Mouse (Mus musculus): ENCODE results near the gene Aldh6a1.

The Aldh6a1 gene
- long read RNA-seq, experiment 1, transcript Aldh6a1-201 (12 exons, 3,399 nt): major isoform, 65 of 83 reads
- long read RNA-seq, experiment 1, partial matches to known transcripts: 13 of 83 reads
- long read RNA-seq, experiment 1, other reads (novel, unspliced or antisense): 5 of 83 reads
- long read RNA-seq, experiment 2, transcript Aldh6a1-201 (12 exons, 3,399 nt): major isoform, 34 of 49 reads
- long read RNA-seq, experiment 2, partial matches to known transcripts: 5 of 49 reads
- long read RNA-seq, experiment 2, other reads (novel, unspliced or antisense): 10 of 49 reads

DNA sequence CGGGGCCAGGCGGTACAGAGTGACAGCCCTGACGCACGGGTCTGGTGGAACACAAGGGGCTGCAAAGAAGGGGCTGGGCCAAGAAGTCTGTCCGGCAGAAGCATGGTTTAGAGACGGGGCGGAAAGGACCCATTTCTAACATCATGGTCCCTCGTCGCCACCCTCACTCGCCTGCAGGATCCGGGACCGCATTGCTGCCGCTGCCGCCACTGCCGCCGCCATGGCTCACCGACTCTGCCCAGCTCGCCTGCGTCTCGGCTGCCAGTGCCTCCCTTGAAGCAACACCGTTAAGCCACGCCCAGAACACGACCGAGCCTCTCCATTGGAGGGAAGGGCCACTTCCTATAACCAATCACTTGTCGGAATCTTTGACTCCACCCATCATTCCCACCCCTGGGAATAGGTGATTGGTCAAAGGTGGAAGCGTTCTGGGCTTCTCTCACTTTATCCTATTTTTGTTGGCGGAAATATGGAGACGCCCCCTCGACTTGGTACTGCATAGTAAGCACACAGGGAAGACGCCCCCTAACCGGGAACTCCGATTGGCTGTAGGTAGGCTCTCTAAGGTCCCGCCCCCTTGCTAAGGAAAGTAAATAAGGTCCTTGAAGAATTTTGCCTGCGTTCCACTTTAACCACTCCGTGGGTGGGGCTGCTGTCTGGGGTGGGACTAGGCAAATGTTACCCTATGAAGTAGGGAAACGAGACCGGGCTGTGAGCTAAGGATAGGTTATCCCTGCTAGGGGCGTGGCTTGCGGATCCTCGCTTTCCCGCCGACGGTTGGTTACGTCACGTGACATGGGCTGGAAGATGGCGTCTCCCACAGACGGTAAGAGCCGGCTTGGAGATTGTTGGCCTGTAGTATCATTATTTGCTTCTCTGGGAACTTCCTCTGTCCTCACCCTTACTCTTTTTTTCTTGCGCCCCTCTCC, at the start of gene Aldh6a1, which contains the start of gene Lin52:
Gene Aldh6a1 (minus strand): TSS at position 287 of the 929 bp plus-strand sequence.
Gene Lin52 (plus strand): TSS at position 705 of the 929 bp plus-strand sequence.
- intact Hi-C loops (cut with DNase I): no loop called here

DNA sequence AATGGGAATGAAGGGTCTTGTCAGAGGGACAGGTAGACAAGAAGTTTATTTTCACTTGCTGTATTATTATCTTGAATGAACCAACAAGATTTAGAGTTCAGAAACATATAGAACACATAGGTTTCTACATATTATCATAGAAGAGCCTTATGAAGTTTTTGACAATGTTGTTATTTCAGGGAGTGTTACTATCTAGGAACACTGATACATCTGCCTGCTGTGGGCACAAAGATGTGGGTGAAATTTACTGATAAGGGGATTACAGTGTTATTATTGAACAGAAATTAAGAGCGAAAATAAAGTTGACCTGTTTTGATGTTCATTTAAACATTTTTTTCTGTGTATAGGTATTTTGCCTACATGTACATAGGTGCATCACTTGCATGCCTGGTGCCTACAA, 46.0 kb upstream of the Aldh6a1 start:
- intact Hi-C loops (cut with DNase I): no loop called here

DNA sequence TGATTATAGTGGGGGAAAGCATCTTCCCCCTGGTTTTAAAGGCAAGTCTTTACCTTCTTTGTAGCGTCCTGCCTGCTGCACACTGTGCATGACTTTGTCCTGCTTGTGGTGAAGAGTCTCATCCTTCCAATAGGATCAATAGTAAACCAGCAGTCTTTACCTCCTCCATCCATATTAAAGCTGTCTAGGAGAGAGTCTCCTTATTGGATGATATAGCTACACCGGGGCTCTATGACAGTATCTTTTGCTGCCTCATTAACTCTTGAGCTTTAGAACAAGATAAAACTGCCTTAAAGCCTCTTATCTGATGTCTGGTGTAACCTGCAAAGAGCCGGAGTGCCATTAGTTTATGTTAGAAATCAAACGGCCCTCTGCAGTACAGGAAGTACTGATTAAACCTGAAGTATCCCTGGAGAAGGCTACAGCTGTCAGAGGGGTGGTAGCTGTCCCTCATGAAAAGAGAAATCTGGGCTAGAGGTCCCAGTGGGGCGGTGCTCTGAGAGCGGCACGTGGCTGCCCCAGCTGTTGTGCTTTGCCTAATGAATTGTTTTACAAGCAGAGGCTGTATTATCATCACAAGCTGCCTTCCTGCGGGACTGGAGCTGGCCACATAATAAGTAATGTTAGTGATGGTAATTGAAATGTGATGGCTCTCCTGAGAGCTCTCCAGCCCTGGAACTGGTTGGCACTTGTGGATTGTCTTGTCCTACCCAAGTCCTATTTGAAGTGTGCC, 36.7 kb upstream of the Aldh6a1 start:
- intact Hi-C loops (cut with DNase I): no loop called here

DNA sequence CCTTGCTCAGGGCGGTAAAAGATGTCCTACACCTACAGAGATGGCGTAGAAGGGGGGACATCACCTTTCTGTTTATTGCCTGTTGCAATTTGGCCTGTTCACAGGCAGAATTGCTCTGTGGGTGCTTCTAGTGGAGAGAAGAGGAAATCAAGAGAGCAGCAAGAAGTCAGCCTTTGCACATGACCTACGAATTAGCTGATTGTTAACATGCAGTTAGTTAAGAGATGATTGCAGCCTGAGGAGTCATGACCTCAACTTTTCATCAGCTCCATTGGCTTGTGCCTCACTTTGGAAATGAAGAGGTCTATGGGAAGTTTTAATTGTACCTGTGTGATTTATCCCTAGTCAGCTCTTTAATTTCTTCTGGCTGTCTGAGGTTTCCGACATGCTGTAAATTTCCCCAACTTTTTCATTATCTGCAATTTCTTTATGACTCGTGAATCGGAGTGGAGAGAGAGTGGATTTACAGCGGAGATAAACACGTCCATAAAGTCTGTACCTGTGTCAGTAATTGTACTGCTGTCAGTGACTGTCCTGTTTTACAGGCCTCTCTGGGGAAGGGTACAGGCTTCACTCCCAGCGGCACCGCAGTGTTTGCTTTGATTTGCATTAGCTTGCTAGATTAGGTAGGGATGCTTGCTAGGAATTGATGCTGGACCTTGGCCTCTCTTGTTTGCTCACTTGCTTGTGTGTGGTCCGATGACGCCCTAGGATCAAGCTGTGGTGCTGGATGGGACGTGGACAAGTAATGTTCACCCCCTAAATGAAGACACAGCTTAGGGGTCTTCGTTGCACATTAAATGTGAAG, 32.2 kb upstream of the Aldh6a1 start:
- intact Hi-C loops (cut with DNase I): no loop called here

DNA sequence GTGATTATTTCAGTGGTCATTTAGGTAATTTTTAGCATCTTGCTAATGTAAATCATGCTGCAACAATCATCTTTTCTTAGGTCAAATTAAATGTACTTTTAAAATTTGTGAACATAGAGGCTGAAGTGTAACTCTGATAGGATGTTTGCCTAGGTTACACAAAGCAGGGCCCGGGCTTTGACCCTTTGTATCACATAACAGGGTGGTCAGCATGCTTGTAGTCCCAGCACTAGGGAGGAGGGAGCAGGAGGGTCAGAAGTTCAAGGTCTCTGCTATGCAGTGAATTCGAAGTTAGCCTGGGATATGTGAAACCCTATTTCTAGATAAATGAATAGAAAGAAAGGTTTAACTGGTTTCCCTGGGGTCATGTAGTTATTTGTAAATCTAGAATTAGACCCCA, 30.4 kb upstream of the Aldh6a1 start:
- intact Hi-C loops (cut with DNase I): no loop called here

DNA sequence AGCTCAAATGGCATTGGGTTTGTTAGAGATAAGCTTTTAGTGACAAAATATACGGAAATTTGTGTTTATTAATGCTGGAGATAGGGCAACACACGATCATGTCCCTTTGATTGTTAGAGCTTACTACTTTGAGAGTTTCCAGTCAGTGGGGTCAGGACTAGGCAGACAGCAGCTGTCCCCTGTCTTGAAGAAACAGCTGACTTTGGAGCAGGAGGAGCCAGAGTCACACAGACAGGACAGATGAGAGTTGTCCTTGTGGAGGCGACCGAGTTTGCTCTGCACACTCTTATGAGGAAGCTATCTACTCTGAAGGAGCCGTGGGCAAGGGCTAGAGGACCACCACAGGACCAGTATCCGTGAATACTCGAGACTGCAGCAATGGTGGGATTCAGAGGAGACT, 28.1 kb upstream of the Aldh6a1 start:
- intact Hi-C loops (cut with DNase I): no loop called here

DNA sequence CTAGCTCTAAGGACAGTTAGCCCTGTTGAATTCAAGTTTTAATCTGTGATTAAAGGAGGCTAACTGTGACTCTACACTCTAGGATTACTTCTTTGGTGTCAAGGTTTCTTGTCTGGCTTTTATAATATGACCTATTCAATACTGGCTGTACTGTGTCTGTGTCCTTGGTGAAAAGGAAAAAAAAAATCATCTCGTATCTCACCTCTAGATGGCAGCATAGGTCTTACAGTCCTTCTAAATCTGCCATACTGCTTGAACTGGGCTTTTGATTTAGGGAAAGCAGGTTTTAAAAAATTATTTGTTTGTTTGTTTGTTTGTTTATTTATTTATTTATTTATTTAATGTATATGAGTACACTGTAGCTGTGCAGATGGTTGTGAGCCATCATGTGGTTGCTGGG, 17.9 kb upstream of the Aldh6a1 start:
- intact Hi-C loops (cut with DNase I): loop anchor here (2.0 kb wide), 1 partner anchor 120 kb away; no protein-coding TSS in a partner anchor

DNA sequence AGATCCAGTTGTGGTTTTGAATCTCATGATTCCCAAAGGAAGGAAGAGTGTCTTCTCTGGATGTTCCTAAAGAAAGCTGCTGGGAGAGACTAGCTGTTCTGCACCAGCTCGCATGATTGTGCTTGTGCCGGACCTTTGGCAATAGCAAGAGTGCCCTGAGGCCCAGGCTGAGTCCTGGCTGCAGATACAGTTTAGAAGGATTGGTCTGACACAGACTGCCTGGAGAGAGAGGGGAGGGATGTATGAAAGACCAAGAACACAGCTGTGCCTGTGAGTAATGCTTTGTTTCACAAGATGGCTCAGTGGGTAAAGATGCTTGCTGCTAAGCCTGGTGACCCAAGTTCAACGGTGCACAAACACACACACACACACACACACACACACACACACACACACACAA, 12.1 kb upstream of the Aldh6a1 start:
- intact Hi-C loops (cut with DNase I): no loop called here

DNA sequence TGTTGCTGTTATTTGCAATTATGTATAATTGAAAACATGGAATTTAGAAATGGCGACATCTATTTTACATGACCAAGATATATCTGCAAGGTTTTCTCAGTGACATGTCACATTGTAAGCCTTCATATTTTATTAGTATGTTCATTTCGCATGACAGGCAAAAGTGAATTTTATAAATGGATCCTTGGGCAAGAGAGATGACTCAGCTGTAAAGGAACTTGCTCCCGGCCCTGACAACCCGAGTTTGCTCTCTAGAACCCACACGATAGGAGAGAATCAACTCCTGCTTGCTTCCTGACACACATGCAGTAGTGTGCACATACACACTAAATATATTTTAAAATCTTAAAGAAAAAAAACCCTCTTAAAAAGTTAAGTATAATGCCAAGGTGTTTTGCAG, 10.6 kb upstream of the Aldh6a1 start:
- intact Hi-C loops (cut with DNase I): no loop called here

DNA sequence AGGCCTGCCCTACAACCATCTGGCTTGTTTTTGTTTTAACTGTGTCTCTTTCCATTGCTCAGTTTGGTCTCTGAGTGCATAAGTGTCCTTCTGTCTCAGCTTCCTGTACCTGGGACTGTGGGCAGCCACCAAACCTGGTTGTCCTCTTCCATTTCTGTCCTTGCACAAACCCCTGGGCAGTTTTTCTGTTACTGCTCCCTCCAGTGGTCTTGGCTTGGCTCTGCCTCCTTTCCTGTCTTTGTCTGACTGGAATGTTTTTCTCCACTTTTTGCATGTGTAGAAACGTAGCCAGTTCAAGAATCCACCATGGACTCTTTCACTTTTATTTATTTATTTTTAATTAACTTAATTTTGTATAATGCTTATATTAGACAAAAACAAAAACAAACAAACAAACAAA, 9.0 kb upstream of the Aldh6a1 start:
- intact Hi-C loops (cut with DNase I): no loop called here

DNA sequence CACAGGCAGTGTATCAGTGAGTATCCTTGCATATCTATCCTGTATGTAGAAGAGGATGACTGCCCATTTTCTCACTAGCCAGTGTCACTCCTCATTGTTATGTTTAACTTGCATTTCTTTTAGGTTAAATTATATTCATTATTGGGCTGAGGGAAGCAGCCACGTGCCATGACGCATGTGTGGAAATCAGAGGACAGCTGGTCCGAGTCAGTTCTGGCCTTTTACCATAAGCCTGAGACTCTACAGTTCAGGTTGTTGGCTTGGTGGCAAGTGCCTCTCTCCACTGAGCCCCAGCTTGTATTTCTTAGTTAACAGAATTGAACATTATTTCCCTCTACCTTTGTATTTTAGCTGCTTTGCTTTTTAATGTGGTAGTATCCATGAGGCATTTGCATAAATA, 6.1 kb upstream of the Aldh6a1 start:
- intact Hi-C loops (cut with DNase I): no loop called here

DNA sequence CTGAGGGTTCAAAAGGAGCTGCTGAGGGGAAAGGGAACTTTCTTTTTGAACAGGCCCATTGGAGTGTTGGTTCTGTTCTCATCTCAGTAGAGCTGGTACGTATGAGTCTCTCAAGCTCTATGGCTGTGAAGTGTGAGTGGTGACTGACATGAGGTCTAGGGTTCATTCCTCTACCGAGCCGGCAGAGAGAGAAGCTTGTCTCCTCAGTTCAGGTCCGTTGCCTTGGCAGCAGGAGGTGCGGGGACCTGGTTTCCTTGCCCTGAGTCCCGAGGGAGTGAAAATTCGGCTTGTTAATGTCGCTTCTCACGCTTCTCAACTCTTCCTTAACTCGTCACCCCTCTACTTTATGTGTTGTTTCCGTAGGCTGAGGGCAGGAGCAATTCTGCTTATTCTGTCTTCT, 997 bp upstream of the Aldh6a1 start:
- intact Hi-C loops (cut with DNase I): no loop called here

DNA sequence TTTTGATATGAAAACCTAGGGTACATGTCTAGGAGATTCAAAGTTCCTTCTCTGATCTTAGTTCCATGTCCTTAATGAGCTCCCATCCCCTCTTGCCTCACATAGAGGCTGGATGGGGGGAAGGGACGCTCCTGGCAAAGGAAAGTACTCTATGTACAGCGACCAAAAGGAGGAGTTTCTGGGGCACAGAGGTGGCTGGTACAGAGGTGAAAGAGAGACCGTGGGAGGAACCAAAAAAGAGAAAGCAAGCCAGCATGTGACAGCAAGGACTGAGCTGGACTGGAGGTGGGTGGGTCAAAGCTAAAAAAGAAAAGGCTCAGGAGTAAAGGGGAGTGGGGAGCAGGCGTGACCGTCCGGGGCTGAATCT, 470 bp downstream of the Aldh6a1 start:
- intact Hi-C loops (cut with DNase I): no loop called here

DNA sequence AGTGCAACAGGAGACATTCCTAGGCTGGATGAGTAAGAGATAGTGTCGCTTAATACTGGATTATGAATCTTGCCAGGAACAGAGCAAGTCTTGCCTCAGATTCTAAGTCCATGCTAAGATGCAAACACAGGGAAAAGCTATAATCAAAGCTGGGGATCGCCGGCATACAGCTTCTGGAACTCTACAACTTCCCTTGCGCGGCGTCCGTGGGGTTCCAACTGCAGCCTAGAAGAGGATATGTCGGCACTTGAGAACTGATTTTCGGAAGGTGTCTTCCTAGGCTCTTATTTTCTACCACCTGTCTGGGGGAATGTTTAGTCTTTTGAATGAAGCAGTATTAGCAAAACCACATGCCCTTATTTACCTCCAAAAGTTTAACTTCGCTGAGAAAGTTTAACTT, 917 bp downstream of the Aldh6a1 start:
- intact Hi-C loops (cut with DNase I): no loop called here

DNA sequence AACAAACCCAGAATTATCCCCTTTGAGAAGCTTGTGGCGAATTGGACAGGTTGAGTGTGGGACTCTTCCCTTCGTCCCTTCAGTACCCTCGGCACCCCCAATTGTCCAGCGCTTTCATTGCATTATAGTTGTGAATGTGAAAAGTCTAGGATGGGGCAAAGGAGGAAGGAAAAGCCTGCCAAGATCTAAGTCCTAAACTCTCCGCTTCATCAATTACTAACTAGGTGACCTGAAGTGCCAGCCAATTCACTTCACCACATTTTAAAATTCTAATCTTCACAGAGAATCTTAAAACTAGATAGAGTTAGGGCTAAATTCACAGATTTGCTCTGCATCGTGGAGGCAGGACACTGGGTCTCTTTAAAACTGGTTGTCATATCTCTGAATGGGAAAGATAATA, 2.6 kb downstream of the Aldh6a1 start:
- intact Hi-C loops (cut with DNase I): no loop called here

DNA sequence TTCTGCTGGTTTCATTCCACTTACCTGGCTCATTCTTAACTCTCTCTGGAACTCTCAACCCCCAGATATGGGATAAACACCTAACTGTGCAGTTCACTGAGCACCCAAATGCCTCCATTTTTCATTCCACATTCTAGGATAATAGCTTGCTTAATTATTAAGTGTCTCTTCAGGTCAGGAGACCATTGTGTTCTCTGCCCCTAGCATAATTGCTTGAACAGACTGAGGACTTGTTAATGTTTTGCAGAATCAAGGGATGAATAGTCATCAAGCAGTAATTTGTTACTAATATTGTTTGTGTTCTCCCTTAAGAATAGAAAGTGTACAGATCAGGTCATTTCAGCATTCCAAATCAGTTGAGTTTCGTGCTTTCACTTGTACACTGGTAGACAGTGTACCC, 3.4 kb downstream of the Aldh6a1 start:
- intact Hi-C loops (cut with DNase I): no loop called here

DNA sequence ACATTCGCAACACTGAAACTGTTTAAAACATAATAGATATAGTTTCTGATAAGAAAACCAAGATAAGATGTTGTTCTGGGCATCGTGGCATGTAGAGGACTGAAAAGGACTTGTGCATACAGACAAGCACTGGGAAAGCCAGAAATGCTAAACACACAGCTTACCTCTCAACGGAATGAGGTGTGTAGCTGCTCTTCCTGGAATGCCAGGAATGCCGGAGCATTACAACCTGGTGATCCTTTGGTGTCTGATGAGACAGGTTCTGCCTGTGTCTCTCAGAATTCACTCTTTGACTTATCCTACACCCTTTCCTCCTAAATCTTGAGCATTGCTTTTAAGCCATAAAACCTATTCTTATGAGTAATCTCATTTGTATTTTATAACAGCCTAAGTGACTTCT, 8.3 kb downstream of the Aldh6a1 start:
- intact Hi-C loops (cut with DNase I): no loop called here

DNA sequence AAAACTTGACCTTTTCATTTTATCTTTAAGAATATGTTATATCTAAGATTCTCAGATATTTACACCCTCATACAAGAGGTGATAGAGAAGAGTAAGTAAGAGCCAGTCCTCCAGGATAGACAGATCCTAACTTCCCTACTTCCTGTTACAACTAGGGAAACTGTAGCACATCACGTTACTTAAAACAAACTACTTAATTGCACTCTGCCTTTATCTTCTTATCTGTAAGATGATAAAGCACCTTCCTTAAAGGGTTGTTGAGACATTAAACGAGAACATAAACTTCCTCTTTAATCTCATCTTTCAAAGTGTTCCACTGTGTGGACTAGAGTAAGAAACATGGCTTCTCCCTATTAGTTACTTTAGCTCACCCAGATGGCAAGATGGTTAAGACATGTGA, 12.1 kb downstream of the Aldh6a1 start:
- intact Hi-C loops (cut with DNase I): no loop called here

DNA sequence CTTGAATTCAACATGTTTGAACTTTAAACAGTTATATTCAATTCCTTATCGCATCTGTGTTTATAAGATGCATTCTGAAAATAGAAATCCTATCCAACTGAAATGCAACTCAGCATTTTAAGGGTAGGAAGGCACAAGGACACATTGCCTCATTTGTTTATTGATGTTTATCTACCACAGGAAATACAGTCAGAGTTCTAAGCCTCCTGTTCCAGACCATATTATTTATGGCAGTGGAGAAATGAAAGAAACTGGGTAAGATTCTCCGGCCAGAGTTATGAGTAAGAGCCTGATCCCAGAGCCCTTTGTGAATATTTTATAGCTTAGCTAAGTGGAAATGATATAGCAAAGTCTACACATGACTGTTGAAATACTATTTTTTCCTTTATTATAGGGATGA, 21.0 kb downstream of the Aldh6a1 start:
- intact Hi-C loops (cut with DNase I): no loop called here

DNA sequence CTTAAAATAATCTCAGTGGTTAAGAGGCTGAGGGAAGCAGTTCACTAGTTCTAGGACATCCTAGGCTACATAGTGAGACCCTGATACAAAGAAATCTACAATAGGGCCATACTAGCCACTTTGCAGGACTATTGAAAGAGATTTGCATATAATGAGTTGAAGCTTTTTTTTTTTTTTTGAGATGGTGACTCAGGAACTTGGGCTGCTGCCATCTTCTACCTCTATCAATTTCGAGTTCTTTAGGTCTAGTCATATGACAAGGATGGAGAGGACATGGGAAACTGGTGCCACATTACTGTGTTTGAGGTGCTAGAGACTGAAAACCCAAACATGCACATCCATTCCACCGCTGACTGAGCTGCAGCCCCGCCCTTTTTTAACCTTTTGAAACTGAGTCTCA, 26.8 kb downstream of the Aldh6a1 start:
- intact Hi-C loops (cut with DNase I): no loop called here

DNA sequence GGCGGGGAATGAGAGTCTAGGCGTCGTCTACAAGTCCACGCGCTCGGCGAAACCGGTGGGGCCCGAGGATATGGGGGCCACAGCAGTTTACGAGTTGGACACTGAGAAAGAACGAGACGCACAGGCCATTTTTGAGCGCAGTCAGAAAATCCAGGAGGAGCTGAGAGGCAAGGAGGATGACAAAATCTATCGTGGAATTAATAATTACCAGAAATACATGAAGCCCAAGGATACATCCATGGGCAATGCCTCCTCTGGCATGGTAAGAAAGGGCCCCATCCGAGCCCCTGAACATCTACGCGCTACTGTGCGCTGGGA, 33.2 kb downstream of the Aldh6a1 start:
- intact Hi-C loops (cut with DNase I): no loop called here

All from adrenal gland (tissue).